Mouse (Mus musculus): ENCODE data around the gene Zbtb20. TPM values are rescaled to one million over a fixed set of nuclear protein-coding genes. Genes with fewer than 3 reads are reported as not detected.

The Zbtb20 gene
- total and polyA plus RNA-seq, 2 experiments from 2014 or later: 25.2 to 38.0 TPM

DNA sequence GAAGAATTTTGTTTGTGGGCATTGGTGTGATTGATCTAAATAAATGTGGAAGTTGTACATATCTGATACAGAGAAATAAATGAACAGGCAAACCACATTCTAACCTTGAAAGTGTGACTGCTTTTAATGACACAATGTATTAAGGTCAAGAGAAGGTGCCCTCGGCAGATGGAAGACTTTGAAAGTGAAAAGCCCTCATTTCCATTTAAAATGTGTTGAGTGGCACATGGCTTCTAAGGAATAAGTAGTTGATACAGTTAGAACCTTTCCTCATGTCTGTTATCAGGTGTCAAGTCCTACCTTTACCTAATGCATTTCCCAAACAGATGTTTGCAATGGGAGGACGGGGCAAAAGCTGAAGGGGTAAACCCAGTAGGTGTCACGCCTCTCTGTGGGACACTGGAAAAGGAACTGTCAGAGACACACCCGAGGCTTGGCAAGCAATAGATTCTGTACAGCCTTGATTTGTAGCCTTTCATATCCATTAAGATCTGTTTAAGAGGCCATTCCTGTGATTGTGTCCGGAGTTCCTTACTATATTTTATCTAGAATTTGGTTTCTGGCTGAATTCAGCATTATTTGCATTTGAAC is 510.0 kb downstream of the Zbtb20 start:
- no peak for ATAC-seq (ENCODE audit: low FRiP score)
- H3K4me1 ChIP-seq (ENCODE audit: insufficient read depth, low read length): no peaks in the 10 kb centered on the region
- H3K9me3 ChIP-seq (ENCODE audit: low read length): no peaks in the 10 kb centered on the region
- H3K36me3 ChIP-seq (ENCODE audit: insufficient read depth, low read length): no peaks in the 10 kb centered on the region
- TF ChIP-seq CTCF (IDR thresholded peaks at IDR 0.05): no peak
- no peak for DNase-seq (ENCODE audit: low spot score)
- no peaks in the 10 kb centered on the region for H3K27me3 ChIP-seq (ENCODE audit: insufficient read depth, low read length)
- no peak overlapping the region for H3K9ac ChIP-seq (replicated peaks; ENCODE audit: low read length, poor library complexity, severe bottlenecking)
- no peak overlapping the region for H3K4me3 ChIP-seq (ENCODE audit: low read depth, low read length)
- H3K27ac ChIP-seq (ENCODE audit: low read depth, low read length): no peak overlapping the region
- whole genome bisulfite sequencing: 65% methylated on average over 5 of the region's 5 CpGs
- no peak overlapping the region for H3K4me2 ChIP-seq (ENCODE audit: low read depth, low read length, poor library complexity, severe bottlenecking)

DNA sequence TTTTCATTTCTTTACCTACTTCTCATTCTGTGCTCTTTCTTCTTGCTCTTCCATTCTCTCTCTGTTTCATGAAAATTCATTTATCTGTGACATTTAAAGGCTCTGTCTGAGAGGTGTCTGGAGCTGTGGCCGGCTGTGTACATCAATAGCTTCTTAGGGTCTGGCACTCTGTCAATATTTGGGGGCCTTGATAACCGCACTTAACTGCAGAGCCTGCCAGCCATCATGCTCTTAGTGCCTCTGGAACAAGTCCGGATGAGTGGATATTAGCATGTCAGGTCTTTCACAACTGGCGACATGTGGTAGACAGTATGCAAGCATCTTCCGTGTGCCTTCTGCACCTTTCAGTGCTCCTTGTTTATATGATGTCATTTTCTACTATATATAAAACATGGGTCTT is 510.7 kb downstream of the Zbtb20 start:
- Histone ChIP-seq H3K27ac (ENCODE audit: low read depth, low read length) (no peak overlapping the region), H3K27me3 (ENCODE audit: insufficient read depth, low read length) (no peaks in the 10 kb centered on the region), H3K9ac (replicated peaks; ENCODE audit: low read length, poor library complexity, severe bottlenecking) (no peak overlapping the region), H3K9me3 (ENCODE audit: low read length) (no peaks in the 10 kb centered on the region), H3K4me1 (ENCODE audit: insufficient read depth, low read length) (no peaks in the 10 kb centered on the region), H3K4me3 (ENCODE audit: low read depth, low read length) (no peak overlapping the region), H3K36me3 (ENCODE audit: insufficient read depth, low read length) (no peaks in the 10 kb centered on the region), H3K4me2 (ENCODE audit: low read depth, low read length, poor library complexity, severe bottlenecking) (no peak overlapping the region)
- ATAC-seq (ENCODE audit: low FRiP score) (no peak), DNase-seq (ENCODE audit: low spot score) (no peak)
- TF ChIP-seq CTCF (IDR thresholded peaks at IDR 0.05): no peak
- 72% methylated on average over 5 of the region's 5 CpGs for WGBS

DNA sequence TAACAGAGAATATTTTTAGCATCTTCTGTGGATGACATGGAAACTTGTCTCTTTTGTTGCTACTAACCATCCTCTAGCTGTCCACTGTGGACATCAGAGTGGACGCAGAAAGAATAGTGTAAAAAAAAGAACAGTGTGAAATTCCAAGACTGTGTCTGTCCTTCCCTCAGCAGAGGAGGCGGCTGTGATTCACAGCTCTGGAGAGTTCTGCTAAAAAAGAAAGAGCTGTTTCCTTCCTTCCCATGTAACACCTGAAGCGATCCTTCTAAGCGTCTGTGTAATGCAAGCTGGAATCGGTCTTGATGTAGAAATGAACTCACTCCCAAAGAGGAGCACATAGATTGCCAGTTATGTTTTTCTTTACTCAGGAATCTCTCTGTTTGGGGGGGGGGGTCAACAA is 512.7 kb downstream of the Zbtb20 start:
- no peak for ATAC-seq (ENCODE audit: low FRiP score)
- no peak for TF ChIP-seq CTCF (IDR thresholded peaks at IDR 0.05)
- H3K4me1 ChIP-seq (ENCODE audit: insufficient read depth, low read length): no peaks in the 10 kb centered on the region
- H3K27ac ChIP-seq (ENCODE audit: low read depth, low read length): no peak overlapping the region
- 94% methylated on average over 5 of the region's 5 CpGs for WGBS
- no peaks in the 10 kb centered on the region for H3K27me3 ChIP-seq (ENCODE audit: insufficient read depth, low read length)
- no peak overlapping the region for H3K4me2 ChIP-seq (ENCODE audit: low read depth, low read length, poor library complexity, severe bottlenecking)
- H3K36me3 ChIP-seq (ENCODE audit: insufficient read depth, low read length): no peaks in the 10 kb centered on the region
- H3K4me3 ChIP-seq (ENCODE audit: low read depth, low read length): no peak overlapping the region
- H3K9ac ChIP-seq (replicated peaks; ENCODE audit: low read length, poor library complexity, severe bottlenecking): no peak overlapping the region
- no peak for DNase-seq (ENCODE audit: low spot score)
- H3K9me3 ChIP-seq (ENCODE audit: low read length): no peaks in the 10 kb centered on the region

DNA sequence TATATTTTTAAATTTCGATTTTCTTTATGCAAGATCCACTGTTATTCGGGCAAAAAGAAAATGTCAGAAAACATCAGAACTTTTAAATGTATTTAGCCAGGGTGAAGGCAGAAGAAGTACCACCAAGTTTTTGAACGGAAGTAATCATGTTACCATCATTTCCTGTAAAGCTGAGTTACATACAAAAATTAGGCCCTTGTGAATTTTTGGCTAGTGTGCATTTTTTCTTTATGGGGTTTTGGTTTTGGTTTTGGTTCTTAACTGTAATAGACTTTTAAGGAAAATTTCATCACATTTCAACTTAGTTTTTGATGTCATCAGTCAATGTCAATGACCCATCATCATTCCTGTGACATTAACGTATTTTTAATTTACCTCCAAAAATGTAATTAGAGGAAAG is 514.7 kb downstream of the Zbtb20 start:
- ATAC-seq (ENCODE audit: low FRiP score): no peak
- TF ChIP-seq CTCF (IDR thresholded peaks at IDR 0.05): no peak
- no peak overlapping the region for H3K27ac ChIP-seq (ENCODE audit: low read depth, low read length)
- H3K27me3 ChIP-seq (ENCODE audit: insufficient read depth, low read length): no peaks in the 10 kb centered on the region
- H3K36me3 ChIP-seq (ENCODE audit: insufficient read depth, low read length): no peaks in the 10 kb centered on the region
- 93% methylated on average over 4 of the region's 4 CpGs for WGBS
- no peak overlapping the region for H3K9ac ChIP-seq (replicated peaks; ENCODE audit: low read length, poor library complexity, severe bottlenecking)
- H3K4me3 ChIP-seq (ENCODE audit: low read depth, low read length): no peak overlapping the region
- H3K9me3 ChIP-seq (ENCODE audit: low read length): no peaks in the 10 kb centered on the region
- DNase-seq (ENCODE audit: low spot score): no peak
- no peak overlapping the region for H3K4me2 ChIP-seq (ENCODE audit: low read depth, low read length, poor library complexity, severe bottlenecking)
- no peaks in the 10 kb centered on the region for H3K4me1 ChIP-seq (ENCODE audit: insufficient read depth, low read length)

DNA sequence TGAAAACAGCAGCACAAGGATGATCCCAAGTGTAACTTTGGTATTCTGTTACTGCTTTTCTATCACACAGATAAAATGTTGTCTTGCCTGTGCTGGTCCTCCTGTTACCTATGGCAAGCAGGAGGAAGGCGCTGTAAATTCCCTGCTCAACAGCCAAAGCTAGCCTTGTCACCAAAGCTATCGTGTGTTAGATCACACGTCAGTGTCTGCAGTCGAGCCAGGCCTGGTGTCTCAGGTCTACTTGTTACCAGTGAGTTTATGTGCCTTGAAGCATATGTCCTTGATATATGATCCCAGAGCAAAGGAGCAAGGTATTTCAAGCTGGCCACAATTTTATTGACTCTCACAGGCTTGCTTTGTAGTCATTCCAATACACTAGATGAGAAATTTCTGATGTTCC is 517.7 kb downstream of the Zbtb20 start:
- WGBS: 92% methylated on average over 4 of the region's 4 CpGs
- Histone ChIP-seq H3K4me1 (ENCODE audit: insufficient read depth, low read length) (no peaks in the 10 kb centered on the region), H3K9ac (replicated peaks; ENCODE audit: low read length, poor library complexity, severe bottlenecking) (no peak overlapping the region), H3K4me3 (ENCODE audit: low read depth, low read length) (no peak overlapping the region), H3K27me3 (ENCODE audit: insufficient read depth, low read length) (no peaks in the 10 kb centered on the region), H3K4me2 (ENCODE audit: low read depth, low read length, poor library complexity, severe bottlenecking) (no peak overlapping the region), H3K36me3 (ENCODE audit: insufficient read depth, low read length) (no peaks in the 10 kb centered on the region), H3K9me3 (ENCODE audit: low read length) (no peaks in the 10 kb centered on the region), H3K27ac (ENCODE audit: low read depth, low read length) (no peak overlapping the region)
- ATAC-seq (ENCODE audit: low FRiP score): no peak
- no peak for TF ChIP-seq CTCF (IDR thresholded peaks at IDR 0.05)
- no peak for DNase-seq (ENCODE audit: low spot score)

DNA sequence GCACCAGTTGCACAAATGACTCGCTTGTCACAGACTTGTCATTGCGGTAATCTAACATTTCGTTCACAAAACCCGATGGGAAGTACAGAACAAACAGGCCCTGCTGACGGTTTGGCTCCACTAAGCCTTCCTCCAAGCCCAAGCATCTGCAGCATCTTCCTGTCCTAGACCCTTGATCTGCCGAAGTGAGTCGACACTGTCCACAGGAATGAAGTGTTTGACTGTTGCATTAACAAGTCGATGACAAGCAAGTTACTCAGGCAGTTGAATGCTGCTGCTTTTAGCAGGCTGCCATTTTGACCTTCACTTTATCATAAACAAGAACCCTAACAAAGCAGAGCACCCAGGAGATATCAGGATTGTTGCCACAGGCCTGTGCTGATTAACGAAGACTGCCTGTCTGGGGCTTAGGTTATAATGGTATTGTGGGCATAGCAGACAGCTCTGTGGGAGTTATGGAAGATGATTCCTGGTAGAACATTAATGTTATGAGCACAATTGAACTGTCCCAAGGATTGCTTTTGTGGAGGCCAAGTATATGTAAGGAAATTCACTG is 518.4 kb downstream of the Zbtb20 start:
- Histone ChIP-seq H3K36me3 (ENCODE audit: insufficient read depth, low read length) (no peaks in the 10 kb centered on the region), H3K27ac (ENCODE audit: low read depth, low read length) (no peak overlapping the region), H3K9me3 (ENCODE audit: low read length) (no peaks in the 10 kb centered on the region), H3K4me1 (ENCODE audit: insufficient read depth, low read length) (no peaks in the 10 kb centered on the region), H3K4me3 (ENCODE audit: low read depth, low read length) (no peak overlapping the region), H3K27me3 (ENCODE audit: insufficient read depth, low read length) (no peaks in the 10 kb centered on the region), H3K9ac (replicated peaks; ENCODE audit: low read length, poor library complexity, severe bottlenecking) (no peak overlapping the region), H3K4me2 (ENCODE audit: low read depth, low read length, poor library complexity, severe bottlenecking) (no peak overlapping the region)
- no peak for TF ChIP-seq CTCF (IDR thresholded peaks at IDR 0.05)
- no peak for DNase-seq (ENCODE audit: low spot score)
- 79% methylated on average over 9 of the region's 9 CpGs for WGBS
- ATAC-seq (ENCODE audit: low FRiP score): no peak
